Mouse (Mus musculus): Measurements from ENCODE around the gene Psmb8.

GRCm38 (mm10) chr17:34224816-34225215 lies 27.3 kb downstream of the Psmb8 start:
- TF ChIP-seq EP300 (IDR thresholded peaks at IDR 0.05) (no peak), CTCF (IDR thresholded peaks at IDR 0.05) (no peak)

Measured in lung, postnatal 0 days (tissue).